Mouse (Mus musculus): ENCODE measurements around the gene Gm17482. TPM values are rescaled to one million over a fixed set of nuclear protein-coding genes. Genes with fewer than 3 reads are reported as not detected.
"Not testable (repeated sequence)": the region's sequence is repeated elsewhere in the genome, so short reads cannot be mapped to it uniquely, and the experiment has no call there.

Gene Gm17482
- polyA plus RNA-seq, 1 experiment from 2014 or later, result not detected

DNA sequence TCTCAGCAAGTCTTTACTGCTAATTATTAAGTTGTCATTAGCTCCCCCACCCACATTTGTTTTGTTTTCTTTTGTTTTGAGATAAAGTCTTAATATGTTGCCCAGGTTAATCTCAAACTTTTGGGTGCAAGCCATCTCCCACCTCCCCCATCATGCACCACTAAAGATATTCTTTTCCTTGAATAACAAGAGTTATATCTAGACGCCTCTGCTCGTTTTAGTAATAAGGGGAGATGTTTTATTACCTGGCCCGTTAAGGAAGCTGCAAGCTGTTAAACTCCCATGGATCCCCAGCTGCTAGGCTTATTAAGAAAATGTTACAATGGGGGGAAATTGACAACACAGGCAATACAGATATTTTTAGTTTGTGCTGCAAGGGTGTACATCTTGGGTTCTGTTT lies 3.4 kb downstream of the Gm17482 start:
- Histone ChIP-seq H3K27me3 (ENCODE audit: insufficient read depth, poor library complexity, severe bottlenecking) (no peaks in the 10 kb centered on the region), H3K9me3 (no peaks in the 10 kb centered on the region), H3K27ac (no peak overlapping the region), H3K4me3 (no peak overlapping the region), H3K36me3 (no peaks in the 10 kb centered on the region), H3K4me1 (replicated peaks) (no peaks in the 10 kb centered on the region)
- no peak for DNase-seq (ENCODE audit: low spot score)
- 86% methylated on average over 3 of the region's 3 CpGs for WGBS

GRCm38 (mm10) chr6:115231836-115232235 lies 4.7 kb downstream of the Gm17482 start:
- H3K27ac ChIP-seq, result no peak overlapping the region

GRCm38 (mm10) chr6:115232562-115232961 lies 5.4 kb downstream of the Gm17482 start:
- Histone ChIP-seq H3K27ac (no peak overlapping the region), H3K27me3 (ENCODE audit: insufficient read depth, poor library complexity, severe bottlenecking) (no peaks in the 10 kb centered on the region), H3K4me3 (no peak overlapping the region), H3K9me3 (no peaks in the 10 kb centered on the region), H3K36me3 (no peaks in the 10 kb centered on the region), H3K4me1 (replicated peaks) (no peaks in the 10 kb centered on the region)
- no peak for DNase-seq (ENCODE audit: low spot score)
- WGBS, result 81% methylated on average over 1 of the region's 1 CpGs

More at GRCm38 (mm10) chr6:115231836-115232235, 4.7 kb downstream of the Gm17482 start:
- no peak for DNase-seq (ENCODE audit: low spot score)
- Histone ChIP-seq H3K36me3 (no peaks in the 10 kb centered on the region), H3K27me3 (ENCODE audit: insufficient read depth, poor library complexity, severe bottlenecking) (no peaks in the 10 kb centered on the region), H3K4me3 (no peak overlapping the region), H3K9me3 (no peaks in the 10 kb centered on the region), H3K4me1 (replicated peaks) (no peaks in the 10 kb centered on the region)
- WGBS, result 86% methylated on average over 4 of the region's 4 CpGs

DNA sequence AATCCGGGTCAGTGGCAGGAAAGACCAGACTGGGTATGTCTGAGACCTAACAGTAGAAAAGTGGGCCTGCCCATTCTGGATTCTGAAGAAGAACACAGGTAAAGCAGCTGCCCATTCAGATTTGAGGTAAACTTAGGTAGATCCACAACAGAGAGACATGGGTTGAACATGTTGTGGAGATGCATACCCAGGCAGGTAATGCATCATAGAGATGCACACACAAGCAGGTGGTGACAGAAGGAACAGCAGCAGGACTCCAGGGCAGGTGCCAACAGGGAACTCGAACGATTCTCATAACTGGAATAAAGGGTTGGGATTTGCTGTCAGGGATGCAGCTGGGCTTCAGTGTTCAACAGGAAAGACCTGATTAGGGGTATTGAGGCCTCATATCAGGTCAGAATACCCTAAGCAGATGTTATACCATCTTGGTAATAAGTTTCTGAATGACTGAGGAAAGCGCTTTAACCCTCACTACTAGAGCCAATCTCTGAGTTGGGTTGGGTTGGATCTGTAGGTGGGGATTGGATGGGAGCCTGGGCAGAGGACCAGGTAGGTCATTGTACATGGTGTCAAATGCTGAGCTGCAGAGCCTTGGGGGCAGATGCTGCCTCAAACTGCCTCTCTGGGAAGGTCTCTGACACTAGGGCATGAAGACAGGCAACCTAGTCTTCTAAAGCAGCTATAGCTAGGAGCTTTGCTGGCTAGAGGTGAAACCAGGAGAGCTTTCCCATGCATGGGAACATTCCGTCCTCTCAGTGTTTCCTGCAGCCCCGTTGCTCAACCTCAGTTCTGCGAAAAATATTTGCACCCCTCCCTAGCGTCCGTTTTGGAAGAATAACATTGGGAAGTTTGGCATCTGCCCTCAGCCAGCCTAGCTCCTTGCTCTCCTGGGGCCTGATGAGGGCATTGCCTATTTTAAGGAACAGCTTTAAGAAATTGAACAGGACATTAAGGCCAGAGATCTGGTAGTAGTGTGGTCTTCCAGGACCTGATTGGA lies 11.2 kb downstream of the Gm17482 start:
- Histone ChIP-seq H3K4me1 (replicated peaks) (no peaks in the 10 kb centered on the region), H3K27ac (no peak overlapping the region), H3K27me3 (ENCODE audit: insufficient read depth, poor library complexity, severe bottlenecking) (no peaks in the 10 kb centered on the region), H3K36me3 (no peaks in the 10 kb centered on the region), H3K9me3 (no peaks in the 10 kb centered on the region), H3K4me3 (no peak overlapping the region)
- WGBS, result 86% methylated on average over 9 of the region's 9 CpGs
- DNase-seq (ENCODE audit: low spot score), result no peak

DNA sequence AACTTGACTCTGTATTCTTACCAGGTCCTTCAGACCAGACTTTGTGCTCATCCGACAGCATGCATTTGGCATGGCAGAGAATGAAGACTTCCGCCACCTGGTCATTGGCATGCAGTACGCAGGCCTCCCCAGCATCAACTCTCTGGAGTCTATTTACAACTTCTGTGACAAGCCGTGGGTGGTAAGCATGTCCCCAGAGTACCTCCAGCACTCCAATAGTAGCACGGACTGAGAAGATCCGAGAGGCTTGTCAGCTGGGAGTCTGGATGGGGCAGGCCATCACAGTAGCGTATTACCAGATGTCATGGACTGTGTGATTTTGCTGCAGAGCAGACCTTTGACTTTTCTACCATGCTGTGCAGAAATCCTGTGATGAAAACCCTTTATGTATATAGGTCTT lies 12.2 kb downstream of the Gm17482 start:
- WGBS, result 81% methylated on average over 7 of the region's 7 CpGs
- Histone ChIP-seq H3K4me1 (replicated peaks) (no peaks in the 10 kb centered on the region), H3K9me3 (no peaks in the 10 kb centered on the region), H3K4me3 (no peak overlapping the region), H3K36me3 (no peaks in the 10 kb centered on the region), H3K27ac (no peak overlapping the region), H3K27me3 (ENCODE audit: insufficient read depth, poor library complexity, severe bottlenecking) (no peaks in the 10 kb centered on the region)
- DNase-seq (ENCODE audit: low spot score), result no peak

DNA sequence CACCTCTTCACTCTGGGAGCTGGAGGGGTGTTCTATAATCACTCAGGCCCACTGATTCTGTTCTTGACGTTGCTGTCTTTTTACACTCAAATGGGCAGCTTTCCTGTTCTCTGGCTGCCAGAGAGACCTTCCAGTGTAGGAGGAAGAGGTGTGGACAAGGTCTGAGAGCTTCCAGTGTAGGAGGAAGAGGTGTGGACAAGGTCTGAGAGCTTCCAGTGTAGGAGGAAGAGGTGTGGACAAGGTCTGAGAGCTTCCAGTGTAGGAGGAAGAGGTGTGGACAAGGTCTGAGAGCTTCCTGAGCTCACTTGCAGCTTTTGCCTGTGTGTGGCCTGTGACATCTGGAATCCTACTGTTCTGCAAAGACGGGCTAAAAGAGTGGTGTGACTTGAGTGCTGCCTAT lies 13.3 kb downstream of the Gm17482 start:
- 51% methylated on average over 2 of the region's 2 CpGs for WGBS

DNA sequence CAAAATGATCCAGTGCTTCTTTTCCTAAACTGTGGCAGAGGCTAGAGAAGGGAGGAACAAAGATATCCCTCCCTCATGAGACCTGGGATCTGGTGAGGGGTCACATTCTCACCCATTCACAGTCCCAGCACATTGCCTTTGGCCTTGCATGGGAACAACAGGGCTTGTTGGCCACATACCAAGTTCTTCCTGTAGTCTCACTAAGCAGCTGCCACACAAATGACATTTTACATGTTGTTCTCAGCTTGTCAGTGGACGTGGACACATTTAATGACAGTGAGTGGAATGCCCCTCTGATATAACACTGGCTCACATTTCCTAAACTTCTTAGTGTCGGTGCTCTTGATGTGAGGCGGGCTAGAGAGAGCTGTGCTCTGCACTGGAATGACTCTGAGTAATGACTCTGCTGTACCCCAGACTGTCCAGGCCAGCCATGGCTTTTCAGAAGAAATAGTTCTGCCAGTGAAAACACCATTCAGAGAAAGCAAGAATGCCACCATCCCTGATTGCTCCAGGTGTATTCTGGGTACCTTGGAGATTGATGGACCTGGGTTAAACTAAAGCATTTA lies 14.1 kb downstream of the Gm17482 start:
- Histone ChIP-seq H3K27me3 (ENCODE audit: insufficient read depth, poor library complexity, severe bottlenecking) (no peaks in the 10 kb centered on the region), H3K36me3 (no peaks in the 10 kb centered on the region), H3K27ac (no peak overlapping the region), H3K9me3 (no peaks in the 10 kb centered on the region), H3K4me1 (replicated peaks) (no peaks in the 10 kb centered on the region), H3K4me3 (no peak overlapping the region)
- DNase-seq (ENCODE audit: low spot score), result no peak
- WGBS, result 83% methylated on average over 3 of the region's 3 CpGs

More for the DNA sequence above, 13.3 kb downstream of the Gm17482 start:
- not testable (repeated sequence) for DNase-seq (ENCODE audit: low spot score); H3K27ac ChIP-seq; H3K36me3 ChIP-seq; H3K9me3 ChIP-seq; H3K27me3 ChIP-seq (ENCODE audit: insufficient read depth, poor library complexity, severe bottlenecking); H3K4me3 ChIP-seq; H3K4me1 ChIP-seq (replicated peaks)

DNA sequence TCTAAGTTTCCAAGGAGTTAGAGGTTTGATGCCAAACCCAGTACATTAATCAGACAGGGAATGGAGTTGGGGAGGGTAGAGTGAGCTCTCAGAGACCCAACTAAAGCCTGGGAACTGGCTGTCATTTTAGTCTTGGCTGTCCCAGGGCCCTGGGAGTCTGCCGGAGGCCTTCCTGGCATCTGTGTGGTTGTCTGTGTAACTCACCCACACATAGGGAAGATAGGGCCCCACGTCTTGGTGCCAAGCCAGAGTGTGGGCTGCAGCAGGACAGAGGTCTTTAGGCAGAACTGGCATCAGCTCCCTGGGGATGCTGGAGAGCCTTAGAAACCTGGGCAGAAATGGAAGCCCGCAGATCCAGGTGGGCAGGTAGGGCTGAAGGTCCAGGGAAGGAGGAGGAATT lies 14.8 kb downstream of the Gm17482 start:
- no peaks in the 10 kb centered on the region for H3K4me1 ChIP-seq (replicated peaks)
- 88% methylated on average over 3 of the region's 3 CpGs for WGBS
- H3K27ac ChIP-seq, result no peak overlapping the region
- DNase-seq (ENCODE audit: low spot score), result no peak
- H3K27me3 ChIP-seq (ENCODE audit: insufficient read depth, poor library complexity, severe bottlenecking), result no peaks in the 10 kb centered on the region
- H3K4me3 ChIP-seq, result no peak overlapping the region
- no peaks in the 10 kb centered on the region for H3K36me3 ChIP-seq
- H3K9me3 ChIP-seq, result no peaks in the 10 kb centered on the region

- Histone ChIP-seq H3K9me3 (no peaks in the 10 kb centered on the region), H3K27me3 (ENCODE audit: insufficient read depth, poor library complexity, severe bottlenecking) (no peaks in the 10 kb centered on the region), H3K27ac (no peak overlapping the region), H3K36me3 (no peaks in the 10 kb centered on the region), H3K4me1 (replicated peaks) (no peaks in the 10 kb centered on the region), H3K4me3 (no peak overlapping the region)
- DNase-seq (ENCODE audit: low spot score), result no peak
- WGBS, result 61% methylated on average over 2 of the region's 2 CpGs
Observed at GRCm38 (mm10) chr6:115244222-115244621, 17.1 kb downstream of the Gm17482 start.

GRCm38 (mm10) chr6:115245500-115246058 lies 18.4 kb downstream of the Gm17482 start:
- no peaks in the 10 kb centered on the region for H3K9me3 ChIP-seq
- no peaks in the 10 kb centered on the region for H3K36me3 ChIP-seq
- no peak for DNase-seq (ENCODE audit: low spot score)
- peaks cover 5% of the 10 kb centered on the region; the same call in 1 of the 2 replicates for H3K27me3 ChIP-seq (ENCODE audit: insufficient read depth, poor library complexity, severe bottlenecking)
- H3K4me1 ChIP-seq (replicated peaks), result no peaks in the 10 kb centered on the region
- no peak overlapping the region for H3K4me3 ChIP-seq
- H3K27ac ChIP-seq, result no peak overlapping the region
- 75% methylated on average over 3 of the region's 3 CpGs for WGBS

GRCm38 (mm10) chr6:115251531-115251985 lies 24.4 kb downstream of the Gm17482 start:
- Histone ChIP-seq H3K27me3 (ENCODE audit: insufficient read depth, poor library complexity, severe bottlenecking) (peaks cover 9% of the 10 kb centered on the region; the same call in 1 of the 2 replicates), H3K9me3 (no peaks in the 10 kb centered on the region), H3K4me3 (peak overlapping the region; percentile 33; the same call in 1 of the 2 replicates), H3K36me3 (no peaks in the 10 kb centered on the region), H3K4me1 (replicated peaks) (peaks cover 19% of the 10 kb centered on the region), H3K27ac (peak overlapping the region; percentile 70; the same call in 1 of the 2 replicates)
- 5% methylated on average over 13 of the region's 13 CpGs for WGBS
- peak; percentile 5 for DNase-seq (ENCODE audit: low spot score)

DNA sequence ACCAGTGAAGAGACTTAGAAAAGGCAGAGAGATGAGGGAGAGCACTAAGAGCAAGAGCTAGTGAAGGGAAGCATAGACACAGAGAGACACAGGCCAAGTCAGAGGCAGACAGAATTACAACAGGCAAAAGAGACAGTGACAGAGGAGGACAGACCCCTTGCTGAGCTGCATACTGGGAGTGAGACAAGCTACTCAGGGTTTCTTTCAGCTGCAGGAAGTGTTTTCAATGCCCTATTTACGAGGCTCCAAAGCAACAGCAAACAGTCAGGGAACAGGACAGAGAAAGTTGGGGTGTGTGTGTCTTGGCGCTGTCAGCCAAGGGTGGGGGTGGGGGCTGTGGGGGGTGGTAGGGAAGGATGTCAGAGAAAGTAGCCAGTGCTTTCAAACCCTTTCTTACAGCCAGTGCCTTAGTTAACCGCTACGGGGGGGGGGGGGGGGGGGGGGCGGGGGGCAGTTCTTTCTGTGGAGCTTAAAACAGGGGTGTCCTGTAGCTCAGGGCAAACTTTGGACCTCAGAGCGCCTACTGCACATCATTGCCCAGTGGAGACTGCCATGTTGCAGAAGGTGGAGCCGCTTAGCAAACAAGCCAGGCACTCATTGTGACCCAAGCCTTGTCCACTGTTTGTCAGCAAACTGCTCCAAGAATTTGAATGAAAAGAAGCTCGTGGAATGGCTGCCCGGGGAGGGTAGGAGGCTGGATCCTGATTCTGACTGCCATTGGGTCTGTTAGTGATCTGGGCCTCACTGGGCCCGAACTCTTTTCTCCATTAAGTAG lies 25.1 kb downstream of the Gm17482 start, which contains the start of gene Timp4:
Gene Timp4, minus strand, starts transcription at position 107 of the 775 bp plus-strand sequence.
- Histone ChIP-seq H3K27me3 (ENCODE audit: insufficient read depth, poor library complexity, severe bottlenecking) (peaks cover 9% of the 10 kb centered on the region; the same call in 1 of the 2 replicates), H3K36me3 (no peaks in the 10 kb centered on the region), H3K9me3 (no peaks in the 10 kb centered on the region), H3K4me3 (peak within 1 kb of the TSS; percentile 33; the same call in 1 of the 2 replicates), H3K4me1 (replicated peaks) (peaks cover 19% of the 10 kb centered on the region), H3K27ac (peak within 1 kb of the TSS; percentile 70; the same call in 1 of the 2 replicates)
- WGBS, result 14% methylated on average over 9 of the region's 10 CpGs
- peak; percentile 8 for DNase-seq (ENCODE audit: low spot score)

All from hindbrain, embryonic 10.5 days (tissue).